Mouse (Mus musculus): ENCODE measurements around the gene Vmn1r52. TPM values are rescaled to one million over a fixed set of nuclear protein-coding genes. Genes with fewer than 3 reads are reported as not detected.
"Not testable (repeated sequence)": the region's sequence is repeated elsewhere in the genome, so short reads cannot be mapped to it uniquely, and the experiment has no call there.

Gene Vmn1r52
- total RNA-seq (2012; rRNA removed) (not detected in 2 replicates), total RNA-seq (2014; rRNA removed) (not detected in 2 replicates), polyA plus RNA-seq (2012; ENCODE audit: insufficient read length, low read depth) (not detected in 2 replicates)

GRCm38 (mm10) chr6:90174508-90174907, at the start of gene Vmn1r52:
Gene Vmn1r52 (plus strand): TSS chr6:90174808.
- no peaks in the 10 kb centered on the region for H3K4me1 ChIP-seq (ENCODE audit: control insufficient read depth in 1 of 2, insufficient read depth in 2 of 2)
- dilution Hi-C loops (cut with MboI; ENCODE audit: extremely low pct_ligation_motif_present, extremely low pct_unique_long_range_greater_than_20kb, low sequenced_read_pairs), result no loop called here
- DNase-seq (ENCODE audit: extremely low read depth), result no peak
- no peaks in the 10 kb centered on the region for H3K79me2 ChIP-seq (replicated peaks; ENCODE audit: control insufficient read depth, extremely low read depth, insufficient read depth, poor library complexity, severe bottlenecking)
- no peak within 1 kb of the TSS for H3K4me2 ChIP-seq (ENCODE audit: insufficient read depth, low read depth, poor library complexity, severe bottlenecking)
- H3K27ac ChIP-seq (ENCODE audit: insufficient read depth, low read depth), result no peak within 1 kb of the TSS
- H3K9ac ChIP-seq (ENCODE audit: insufficient read depth, low read depth), result no peak within 1 kb of the TSS
- peaks cover 23% of the 10 kb centered on the region for H3K27me3 ChIP-seq (replicated peaks)
- no peak for TF ChIP-seq MYC (IDR thresholded peaks at IDR 0.05; ENCODE audit: low read depth, low read length)
- in situ Hi-C loops (cut with MboI; ENCODE audit: low pct_ligation_motif_present, low pct_unique_long_range_greater_than_20kb, low sequenced_read_pairs), result no loop called here
- H3K4me3 ChIP-seq (replicated peaks in 1 of 3; ENCODE audit: low read depth in 2 of 3, low read length in 2 of 3, poor library complexity in 1 of 3), result no peak within 1 kb of the TSS
- H3K9me3 ChIP-seq (replicated peaks; ENCODE audit: low read length), result no peaks in the 10 kb centered on the region
- no peaks in the 10 kb centered on the region for H3K36me3 ChIP-seq (replicated peaks in 1 of 2; ENCODE audit: control insufficient read depth in 1 of 2, insufficient read depth in 1 of 2, low read length in 1 of 2)

- dilution Hi-C loops (cut with MboI; ENCODE audit: extremely low pct_ligation_motif_present, extremely low pct_unique_long_range_greater_than_20kb, low sequenced_read_pairs), result no loop called here
- no peaks in the 10 kb centered on the region for H3K9me3 ChIP-seq (replicated peaks; ENCODE audit: low read length)
- no peaks in the 10 kb centered on the region for H3K36me3 ChIP-seq (replicated peaks in 1 of 2; ENCODE audit: control insufficient read depth in 1 of 2, insufficient read depth in 1 of 2, low read length in 1 of 2)
- TF ChIP-seq EP300 (IDR thresholded peaks at IDR 0.05; ENCODE audit: low read length) (no peak), POLR2A (IDR thresholded peaks at IDR 0.05; ENCODE audit: low read depth, low read length) (no peak), TBP (conservative IDR thresholded peaks at IDR 0.05; ENCODE audit: low read depth, low read length) (no peak), IRF4 (IDR thresholded peaks at IDR 0.05; ENCODE audit: low read depth, low read length) (no peak), ZC3H11A (IDR thresholded peaks at IDR 0.05; ENCODE audit: low read depth, low read length) (no peak), MXI1 (IDR thresholded peaks at IDR 0.05; ENCODE audit: low read depth, low read length) (no peak), POLR2AphosphoS2 (IDR thresholded peaks at IDR 0.05; ENCODE audit: low read depth, low read length) (no peak), MAZ (IDR thresholded peaks at IDR 0.05; ENCODE audit: low read depth, low read length) (no peak), USF1 (IDR thresholded peaks at IDR 0.05; ENCODE audit: low read depth, low read length) (no peak), ETS1 (conservative IDR thresholded peaks at IDR 0.05; ENCODE audit: low read depth, low read length) (no peak), ZKSCAN1 (IDR thresholded peaks at IDR 0.05; ENCODE audit: borderline replicate concordance, low read depth, low read length) (no peak), ZMIZ1 (IDR thresholded peaks at IDR 0.05; ENCODE audit: low read depth, low read length) (no peak), RAD21 (IDR thresholded peaks at IDR 0.05; ENCODE audit: low read depth, low read length) (no peak)
- DNase-seq (ENCODE audit: extremely low read depth), result no peak
- no peaks in the 10 kb centered on the region for H3K4me1 ChIP-seq (ENCODE audit: control insufficient read depth in 1 of 2, insufficient read depth in 2 of 2)
- no peak overlapping the region for H3K4me2 ChIP-seq (ENCODE audit: insufficient read depth, low read depth, poor library complexity, severe bottlenecking)
- H3K27ac ChIP-seq (ENCODE audit: insufficient read depth, low read depth), result no peak overlapping the region
- H3K4me3 ChIP-seq (replicated peaks in 1 of 3; ENCODE audit: low read depth in 2 of 3, low read length in 2 of 3, poor library complexity in 1 of 3), result no peak overlapping the region
- in situ Hi-C loops (cut with MboI; ENCODE audit: low pct_ligation_motif_present, low pct_unique_long_range_greater_than_20kb, low sequenced_read_pairs), result no loop called here
- peaks cover 40% of the 10 kb centered on the region for H3K27me3 ChIP-seq (replicated peaks)
- H3K79me2 ChIP-seq (replicated peaks; ENCODE audit: control insufficient read depth, extremely low read depth, insufficient read depth, poor library complexity, severe bottlenecking), result no peaks in the 10 kb centered on the region
- H3K9ac ChIP-seq (ENCODE audit: insufficient read depth, low read depth), result no peak overlapping the region
Observed at GRCm38 (mm10) chr6:90160139-90160538, 14.5 kb upstream of the Vmn1r52 start.

GRCm38 (mm10) chr6:90202493-90202892, 27.9 kb downstream of the Vmn1r52 start, which contains the start of gene V1ra8:
Gene V1ra8 (plus strand): TSS chr6:90202793.
- dilution Hi-C loops (cut with MboI; ENCODE audit: extremely low pct_ligation_motif_present, extremely low pct_unique_long_range_greater_than_20kb, low sequenced_read_pairs); in situ Hi-C loops (cut with MboI; ENCODE audit: low pct_ligation_motif_present, low pct_unique_long_range_greater_than_20kb, low sequenced_read_pairs): not testable (repeated sequence)

More at GRCm38 (mm10) chr6:90202493-90202892, 27.9 kb downstream of the Vmn1r52 start, which contains the start of gene V1ra8:
- not testable (repeated sequence) for H3K9me3 ChIP-seq (replicated peaks; ENCODE audit: low read length); H3K4me3 ChIP-seq (replicated peaks in 1 of 3; ENCODE audit: low read depth in 2 of 3, low read length in 2 of 3, poor library complexity in 1 of 3); H3K36me3 ChIP-seq (replicated peaks in 1 of 2; ENCODE audit: control insufficient read depth in 1 of 2, insufficient read depth in 1 of 2, low read length in 1 of 2); H3K79me2 ChIP-seq (replicated peaks; ENCODE audit: control insufficient read depth, extremely low read depth, insufficient read depth, poor library complexity, severe bottlenecking); H3K4me2 ChIP-seq (ENCODE audit: insufficient read depth, low read depth, poor library complexity, severe bottlenecking); H3K27ac ChIP-seq (ENCODE audit: insufficient read depth, low read depth); DNase-seq (ENCODE audit: extremely low read depth); H3K4me1 ChIP-seq (ENCODE audit: control insufficient read depth in 1 of 2, insufficient read depth in 2 of 2); H3K9ac ChIP-seq (ENCODE audit: insufficient read depth, low read depth)
- peaks cover 31% of the 10 kb centered on the region for H3K27me3 ChIP-seq (replicated peaks)

All from CH12.LX (cell line).